Mouse (Mus musculus) adrenal gland, adult 8-10 months (tissue): ENCODE data around the gene Grip1. TPM values are rescaled to one million over a fixed set of nuclear protein-coding genes. Genes with fewer than 3 reads are reported as not detected.

Source experiments
- DNase-seq: peaks from one replicate; pipeline ENCODE4 v3.0.0; 2022
- total RNA-seq, 4 experiments: library from RNA; stranded (reverse); gene quantifications; 2 replicates each; pipeline ENCODE4 v1.2.4; 2022

Gene Grip1
- total RNA-seq, result 1 to 10 TPM in 1 of 4 experiments, under 1 TPM in 3; 0.46 to 1.0 (median 0.91) TPM

GRCm38 (mm10) chr10:119453431-119454105, at the start of gene Grip1:
Gene Grip1, plus strand, starts transcription at chr10:119453830.
- no peak for DNase-seq

GRCm38 (mm10) chr10:119405103-119405502, 48.5 kb upstream of the Grip1 start:
- DNase-seq, result no peak

- no peak for DNase-seq
Observed at GRCm38 (mm10) chr10:119405612-119406011, 48.0 kb upstream of the Grip1 start.

GRCm38 (mm10) chr10:119408327-119408726, 45.3 kb upstream of the Grip1 start:
- DNase-seq, result no peak

- no peak for DNase-seq
Observed at GRCm38 (mm10) chr10:119413238-119413637, 40.4 kb upstream of the Grip1 start.

- DNase-seq, result no peak
Observed at GRCm38 (mm10) chr10:119415106-119415505, 38.5 kb upstream of the Grip1 start.

GRCm38 (mm10) chr10:119421418-119421817, 32.2 kb upstream of the Grip1 start:
- no peak for DNase-seq

- no peak for DNase-seq
Observed at GRCm38 (mm10) chr10:119423821-119424534, 29.7 kb upstream of the Grip1 start.

GRCm38 (mm10) chr10:119427653-119428052, 26.0 kb upstream of the Grip1 start:
- DNase-seq, result no peak

- no peak for DNase-seq
Observed at GRCm38 (mm10) chr10:119428106-119428505, 25.5 kb upstream of the Grip1 start.

GRCm38 (mm10) chr10:119430240-119430639, 23.4 kb upstream of the Grip1 start:
- DNase-seq, result no peak

GRCm38 (mm10) chr10:119431801-119432200, 21.8 kb upstream of the Grip1 start:
- DNase-seq, result no peak

GRCm38 (mm10) chr10:119435818-119436217, 17.8 kb upstream of the Grip1 start:
- no peak for DNase-seq

- no peak for DNase-seq
Observed at GRCm38 (mm10) chr10:119437319-119437718, 16.3 kb upstream of the Grip1 start.

- no peak for DNase-seq
Observed at GRCm38 (mm10) chr10:119441743-119442142, 11.9 kb upstream of the Grip1 start.

- no peak for DNase-seq
Observed at GRCm38 (mm10) chr10:119447392-119447914, 6.2 kb upstream of the Grip1 start.

- DNase-seq, result no peak
Observed at GRCm38 (mm10) chr10:119447930-119448329, 5.7 kb upstream of the Grip1 start.

- no peak for DNase-seq
Observed at GRCm38 (mm10) chr10:119452698-119453097, 932 bp upstream of the Grip1 start.

- no peak for DNase-seq
Observed at GRCm38 (mm10) chr10:119454106-119454667, 557 bp downstream of the Grip1 start.

- DNase-seq, result no peak
Observed at GRCm38 (mm10) chr10:119454668-119455542, 1.3 kb downstream of the Grip1 start.

- no peak for DNase-seq
Observed at GRCm38 (mm10) chr10:119455543-119455940, 1.9 kb downstream of the Grip1 start.

- DNase-seq, result no peak
Observed at GRCm38 (mm10) chr10:119457121-119457520, 3.5 kb downstream of the Grip1 start.
